Mouse (Mus musculus): ENCODE data around the gene Sympk. TPM values are rescaled to one million over a fixed set of nuclear protein-coding genes. Genes with fewer than 3 reads are reported as not detected.

Gene Sympk
- polyA plus RNA-seq, 1 experiment from 2014 or later = 22.5 TPM

GRCm38 (mm10) chr7:19086760-19087159, 62.6 kb downstream of the Sympk start:
- no peaks in the 10 kb centered on the region for H3K9me3 ChIP-seq (replicated peaks; ENCODE audit: control insufficient read depth, low read length)
- no peak for ATAC-seq (ENCODE audit: insufficient read depth, low FRiP score)
- 65% methylated on average over 18 of the region's 18 CpGs for WGBS
- H3K4me2 ChIP-seq (ENCODE audit: low read depth, low read length) = peak overlapping the region; percentile 60; the same call in 1 of the 2 replicates
- H3K27me3 ChIP-seq (ENCODE audit: control insufficient read depth, insufficient read depth, low read length) = no peaks in the 10 kb centered on the region
- H3K4me1 ChIP-seq (ENCODE audit: control insufficient read depth, insufficient read depth, low read length) = peaks cover 52% of the 10 kb centered on the region
- H3K36me3 ChIP-seq (ENCODE audit: control insufficient read depth, insufficient read depth, low read length) = peaks cover 17% of the 10 kb centered on the region; the same call in 1 of the 2 replicates
- no peak overlapping the region for H3K4me3 ChIP-seq (replicated peaks; ENCODE audit: low read length)
- H3K9ac ChIP-seq (ENCODE audit: low read length) = no peak overlapping the region; the same call in 1 of the 2 replicates
- H3K27ac ChIP-seq (ENCODE audit: low read length) = no peak overlapping the region

- H3K9me3 ChIP-seq (replicated peaks; ENCODE audit: control insufficient read depth, low read length) = no peaks in the 10 kb centered on the region
- no peak overlapping the region for H3K27ac ChIP-seq (ENCODE audit: low read length)
- no peaks in the 10 kb centered on the region for H3K27me3 ChIP-seq (ENCODE audit: control insufficient read depth, insufficient read depth, low read length)
- no peak overlapping the region for H3K4me3 ChIP-seq (replicated peaks; ENCODE audit: low read length)
- H3K4me2 ChIP-seq (ENCODE audit: low read depth, low read length) = no peak overlapping the region
- H3K4me1 ChIP-seq (ENCODE audit: control insufficient read depth, insufficient read depth, low read length) = peaks cover 47% of the 10 kb centered on the region
- H3K36me3 ChIP-seq (ENCODE audit: control insufficient read depth, insufficient read depth, low read length) = peaks cover 17% of the 10 kb centered on the region; the same call in 1 of the 2 replicates
- no peak for ATAC-seq (ENCODE audit: insufficient read depth, low FRiP score)
- H3K9ac ChIP-seq (ENCODE audit: low read length) = no peak overlapping the region
- 43% methylated on average over 10 of the region's 10 CpGs for WGBS
Observed at GRCm38 (mm10) chr7:19088813-19089212, 64.6 kb downstream of the Sympk start.

- Histone ChIP-seq H3K4me2 (ENCODE audit: low read depth, low read length) (no peak overlapping the region), H3K9me3 (replicated peaks; ENCODE audit: control insufficient read depth, low read length) (no peaks in the 10 kb centered on the region), H3K9ac (ENCODE audit: low read length) (peak overlapping the region; percentile 70), H3K27me3 (ENCODE audit: control insufficient read depth, insufficient read depth, low read length) (no peaks in the 10 kb centered on the region), H3K4me1 (ENCODE audit: control insufficient read depth, insufficient read depth, low read length) (peaks cover 28% of the 10 kb centered on the region), H3K36me3 (ENCODE audit: control insufficient read depth, insufficient read depth, low read length) (peaks cover 15% of the 10 kb centered on the region; the same call in 1 of the 2 replicates), H3K27ac (ENCODE audit: low read length) (peak overlapping the region; percentile 94; the same call in 1 of the 2 replicates), H3K4me3 (replicated peaks; ENCODE audit: low read length) (no peak overlapping the region)
- WGBS = 52% methylated on average over 17 of the region's 17 CpGs
- no peak for ATAC-seq (ENCODE audit: insufficient read depth, low FRiP score)
Observed at GRCm38 (mm10) chr7:19091913-19092312, 67.7 kb downstream of the Sympk start.

DNA sequence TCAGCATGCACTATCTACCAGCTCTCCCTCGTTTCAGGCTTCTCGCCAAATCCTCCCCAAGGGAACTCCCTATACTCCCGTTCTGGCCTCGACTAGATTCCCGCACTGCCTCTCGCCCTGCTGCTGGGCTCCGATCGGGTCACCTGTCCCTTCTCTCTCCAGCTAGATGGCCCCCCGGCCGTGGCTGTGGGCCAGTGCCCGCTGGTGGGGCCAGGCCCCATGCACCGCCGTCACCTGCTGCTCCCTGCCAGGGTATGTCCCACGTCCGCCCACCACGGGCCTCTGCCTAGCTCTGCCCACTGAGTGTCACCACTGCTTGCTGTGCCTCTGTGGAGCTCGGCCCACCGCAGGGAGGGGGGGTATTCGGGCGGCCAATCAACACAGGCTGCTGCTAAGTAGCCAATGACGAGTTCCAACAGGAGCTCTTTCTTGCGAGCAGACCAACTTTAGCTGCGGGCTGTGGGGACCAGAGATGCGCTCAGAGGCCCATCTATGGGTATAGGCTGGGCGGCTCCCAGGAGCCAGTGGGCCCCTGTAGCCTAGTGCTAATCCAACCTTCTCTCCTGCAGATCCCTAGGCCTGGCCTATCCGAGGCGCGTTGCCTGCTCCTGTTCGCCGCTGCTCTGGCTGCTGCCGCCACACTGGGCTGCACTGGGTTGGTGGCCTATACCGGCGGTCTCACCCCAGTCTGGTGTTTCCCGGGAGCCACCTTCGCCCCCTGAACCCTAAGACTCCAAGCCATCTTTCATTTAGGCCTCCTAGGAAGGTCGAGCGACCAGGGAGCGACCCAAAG, 68.4 kb downstream of the Sympk start:
- Histone ChIP-seq H3K27ac (ENCODE audit: low read length) (peak overlapping the region; percentile 94), H3K36me3 (ENCODE audit: control insufficient read depth, insufficient read depth, low read length) (peaks cover 12% of the 10 kb centered on the region; the same call in 1 of the 2 replicates), H3K4me1 (ENCODE audit: control insufficient read depth, insufficient read depth, low read length) (peaks cover 33% of the 10 kb centered on the region), H3K4me2 (ENCODE audit: low read depth, low read length) (peak overlapping the region; percentile 89), H3K4me3 (replicated peaks; ENCODE audit: low read length) (peak overlapping the region; percentile 76), H3K9me3 (replicated peaks; ENCODE audit: control insufficient read depth, low read length) (no peaks in the 10 kb centered on the region), H3K9ac (ENCODE audit: low read length) (peak overlapping the region; percentile 70), H3K27me3 (ENCODE audit: control insufficient read depth, insufficient read depth, low read length) (no peaks in the 10 kb centered on the region)
- 8% methylated on average over 38 of the region's 38 CpGs for WGBS
- peak; percentile 25 for ATAC-seq (ENCODE audit: insufficient read depth, low FRiP score)

- Histone ChIP-seq H3K36me3 (ENCODE audit: control insufficient read depth, insufficient read depth, low read length) (peaks cover 11% of the 10 kb centered on the region; the same call in 1 of the 2 replicates), H3K27ac (ENCODE audit: low read length) (peak overlapping the region; percentile 94), H3K4me2 (ENCODE audit: low read depth, low read length) (peak overlapping the region; percentile 89), H3K9ac (ENCODE audit: low read length) (peak overlapping the region; percentile 70), H3K9me3 (replicated peaks; ENCODE audit: control insufficient read depth, low read length) (no peaks in the 10 kb centered on the region), H3K4me1 (ENCODE audit: control insufficient read depth, insufficient read depth, low read length) (peaks cover 33% of the 10 kb centered on the region), H3K27me3 (ENCODE audit: control insufficient read depth, insufficient read depth, low read length) (no peaks in the 10 kb centered on the region), H3K4me3 (replicated peaks; ENCODE audit: low read length) (peak overlapping the region; percentile 76)
- 0% methylated on average over 15 of the region's 15 CpGs for WGBS
- ATAC-seq (ENCODE audit: insufficient read depth, low FRiP score) = peak; percentile 48
Observed at GRCm38 (mm10) chr7:19093174-19093521, 69.0 kb downstream of the Sympk start.

DNA sequence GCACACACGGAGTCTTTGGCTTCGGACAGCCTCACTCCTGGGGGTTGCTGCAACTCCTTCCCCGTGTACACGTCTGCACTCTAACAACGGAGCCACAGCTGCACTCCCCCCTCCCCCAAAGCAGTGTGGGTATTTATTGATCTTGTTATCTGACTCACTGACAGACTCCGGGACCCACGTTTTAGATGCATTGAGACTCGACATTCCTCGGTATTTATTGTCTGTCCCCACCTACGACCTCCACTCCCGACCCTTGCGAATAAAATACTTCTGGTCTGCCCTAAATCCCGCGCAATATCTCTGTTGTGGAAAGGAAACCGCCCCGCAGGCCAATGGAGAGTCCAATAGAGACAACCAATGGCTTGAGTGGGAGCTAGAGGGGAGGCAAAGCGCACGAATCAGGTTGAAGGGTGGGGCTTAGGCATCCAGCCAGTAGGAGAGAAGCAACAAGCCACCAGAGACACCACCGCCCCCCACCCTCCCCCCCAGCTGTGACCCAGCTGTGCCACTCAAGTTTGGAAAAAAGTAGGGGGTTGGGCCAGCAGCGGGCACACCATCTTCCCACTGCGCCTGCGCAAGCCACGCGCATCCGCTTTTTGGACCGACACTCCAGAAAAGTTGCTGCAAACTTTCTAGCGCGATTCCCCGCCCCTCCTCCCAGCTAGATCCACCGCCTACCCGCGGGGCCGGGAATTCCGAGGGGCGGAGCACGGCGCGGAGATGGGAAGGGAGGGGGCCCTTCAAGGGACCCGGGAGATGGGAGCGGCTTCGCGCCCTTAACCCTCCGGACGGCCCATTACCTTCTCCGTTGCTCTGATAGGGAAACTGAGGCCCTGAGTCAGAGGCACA, 69.6 kb downstream of the Sympk start:
- Histone ChIP-seq H3K27ac (ENCODE audit: low read length) (peak overlapping the region; percentile 94), H3K9me3 (replicated peaks; ENCODE audit: control insufficient read depth, low read length) (no peaks in the 10 kb centered on the region), H3K9ac (ENCODE audit: low read length) (peak overlapping the region; percentile 90), H3K4me2 (ENCODE audit: low read depth, low read length) (peak overlapping the region; percentile 89), H3K4me3 (replicated peaks; ENCODE audit: low read length) (peak overlapping the region; percentile 76), H3K36me3 (ENCODE audit: control insufficient read depth, insufficient read depth, low read length) (0 out of 2 replicates have a peak, but pooled peaks cover 5% of the 10 kb centered on the region), H3K4me1 (ENCODE audit: control insufficient read depth, insufficient read depth, low read length) (peaks cover 34% of the 10 kb centered on the region), H3K27me3 (ENCODE audit: control insufficient read depth, insufficient read depth, low read length) (no peaks in the 10 kb centered on the region)
- under 1% methylated on average over 45 of the region's 45 CpGs for WGBS
- peak; percentile 86 for ATAC-seq (ENCODE audit: insufficient read depth, low FRiP score)

DNA sequence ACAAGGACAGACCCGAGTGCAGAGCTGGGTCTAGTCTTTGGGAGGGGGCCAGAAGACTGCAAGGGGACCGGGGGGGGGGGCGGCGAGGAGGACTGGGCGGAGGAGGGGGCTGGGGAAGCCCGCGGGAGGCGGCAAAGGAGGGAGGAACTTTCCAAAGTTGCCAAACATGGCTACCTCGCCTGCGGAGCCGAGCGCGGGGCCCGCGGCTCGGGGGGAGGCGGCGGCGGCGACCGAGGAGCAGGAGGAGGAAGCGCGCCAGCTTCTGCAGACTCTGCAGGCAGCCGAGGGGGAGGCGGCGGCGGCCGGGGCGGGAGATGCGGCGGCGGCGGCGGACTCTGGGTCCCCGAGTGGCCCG, 70.3 kb downstream of the Sympk start, which contains the start of gene Six5:
Six5 (plus strand) TSS at position 124 of the 355 bp plus-strand sequence.
- ATAC-seq (ENCODE audit: insufficient read depth, low FRiP score) = peak; percentile 1; the same call in 1 of the 2 replicates
- Histone ChIP-seq H3K27me3 (ENCODE audit: control insufficient read depth, insufficient read depth, low read length) (no peaks in the 10 kb centered on the region), H3K36me3 (ENCODE audit: control insufficient read depth, insufficient read depth, low read length) (no peaks in the 10 kb centered on the region), H3K4me3 (replicated peaks; ENCODE audit: low read length) (peak within 1 kb of the TSS; percentile 76), H3K9me3 (replicated peaks; ENCODE audit: control insufficient read depth, low read length) (no peaks in the 10 kb centered on the region), H3K4me1 (ENCODE audit: control insufficient read depth, insufficient read depth, low read length) (peaks cover 35% of the 10 kb centered on the region), H3K4me2 (ENCODE audit: low read depth, low read length) (peak within 1 kb of the TSS; percentile 89), H3K27ac (ENCODE audit: low read length) (peak within 1 kb of the TSS; percentile 94), H3K9ac (ENCODE audit: low read length) (peak within 1 kb of the TSS; percentile 90)
- WGBS = 0% methylated on average over 16 of the region's 36 CpGs

- Histone ChIP-seq H3K36me3 (ENCODE audit: control insufficient read depth, insufficient read depth, low read length) (no peaks in the 10 kb centered on the region), H3K27me3 (ENCODE audit: control insufficient read depth, insufficient read depth, low read length) (no peaks in the 10 kb centered on the region), H3K9ac (ENCODE audit: low read length) (peak overlapping the region; percentile 90), H3K9me3 (replicated peaks; ENCODE audit: control insufficient read depth, low read length) (no peaks in the 10 kb centered on the region), H3K4me2 (ENCODE audit: low read depth, low read length) (peak overlapping the region; percentile 89), H3K4me1 (ENCODE audit: control insufficient read depth, insufficient read depth, low read length) (peaks cover 35% of the 10 kb centered on the region), H3K4me3 (replicated peaks; ENCODE audit: low read length) (peak overlapping the region; percentile 76), H3K27ac (ENCODE audit: low read length) (peak overlapping the region; percentile 94)
- ATAC-seq (ENCODE audit: insufficient read depth, low FRiP score) = no peak
- under 1% methylated on average over 87 of the region's 87 CpGs for WGBS
Observed at GRCm38 (mm10) chr7:19094826-19095750, 70.9 kb downstream of the Sympk start.

Measured in stomach, embryonic 16.5 days (tissue).